Mouse (Mus musculus) embryo, embryonic 11 days (tissue): ENCODE results near the gene Sept1.
"Not testable (repeated sequence)": the region's sequence is repeated elsewhere in the genome, so short reads cannot be mapped to it uniquely, and the experiment has no call there.

Experiments used
- DNase-seq: peaks from one replicate; pipeline ENCODE4 v3.0.0-alpha.2; 2015

Gene Sept1

DNA sequence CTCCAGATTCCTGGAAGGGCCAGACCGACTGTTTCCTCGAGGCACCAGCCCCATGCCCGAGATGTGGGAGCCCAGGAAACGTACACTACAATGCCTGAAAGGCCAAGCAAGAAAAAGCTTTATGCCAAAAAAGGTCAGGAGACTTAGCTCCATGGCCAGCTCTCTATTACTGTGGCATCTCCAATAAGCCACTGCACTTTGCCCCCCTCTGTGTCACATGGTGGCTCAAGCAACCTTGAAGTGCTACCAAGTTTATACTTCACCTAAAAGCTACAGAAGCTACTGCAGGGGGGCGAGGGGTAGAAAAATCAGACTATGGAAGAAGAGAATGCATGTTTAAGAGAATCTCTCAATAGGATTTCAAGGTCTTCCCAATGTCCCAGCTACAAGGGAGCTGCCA, 39.9 kb downstream of the Sept1 start:
- DNase-seq, result no peak

- no peak for DNase-seq
Observed at GRCm38 (mm10) chr7:127190672-127191071, 42.3 kb downstream of the Sept1 start.

GRCm38 (mm10) chr7:127188305-127189276, 44.3 kb downstream of the Sept1 start:
- DNase-seq, result no peak

GRCm38 (mm10) chr7:127187351-127187750, 45.6 kb downstream of the Sept1 start:
- DNase-seq, result no peak

GRCm38 (mm10) chr7:127185601-127186000, 47.3 kb downstream of the Sept1 start:
- DNase-seq, result peak; percentile 54

DNA sequence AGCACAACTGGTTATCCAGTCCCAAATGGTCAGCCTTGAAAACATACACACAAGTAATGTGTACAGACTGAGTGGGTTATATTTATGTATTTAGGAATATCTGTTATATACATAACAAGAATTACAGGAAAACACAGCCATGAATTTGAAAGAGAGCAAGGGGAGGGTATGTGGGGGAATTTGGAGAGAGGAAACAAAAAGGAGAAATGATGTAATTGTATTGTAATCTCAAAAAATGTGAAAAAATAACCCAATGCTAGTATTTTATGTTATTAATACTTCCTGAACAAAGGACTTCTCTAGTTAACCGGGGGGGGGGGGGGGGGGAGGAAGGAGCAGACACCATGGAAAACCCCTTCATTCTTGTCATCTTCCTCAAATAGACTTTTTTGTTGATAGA, 48.2 kb downstream of the Sept1 start:
- no peak for DNase-seq

GRCm38 (mm10) chr7:127183828-127184227, 49.1 kb downstream of the Sept1 start:
- no peak for DNase-seq

DNA sequence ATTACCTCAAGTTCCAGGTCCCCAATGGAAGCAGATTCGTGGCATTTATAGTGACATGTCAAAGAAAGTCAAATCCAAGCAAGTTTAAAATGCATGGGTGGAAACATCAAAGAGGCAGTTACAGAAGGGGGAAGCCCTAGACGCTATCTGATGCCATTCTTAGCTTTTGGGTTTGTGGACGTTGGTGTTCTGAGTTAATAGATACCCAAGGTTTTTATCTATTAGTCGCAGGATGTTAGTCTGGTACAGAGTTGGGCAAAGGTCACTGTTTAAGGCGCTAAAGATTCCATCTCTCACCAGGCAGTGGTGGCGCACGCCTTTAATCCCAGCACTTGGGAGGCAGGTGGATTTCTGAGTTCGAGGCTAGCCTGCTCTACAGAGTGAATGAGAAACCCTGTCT, 49.6 kb downstream of the Sept1 start:
- DNase-seq, result no peak

GRCm38 (mm10) chr7:127181724-127182123, 51.2 kb downstream of the Sept1 start:
- not testable (repeated sequence) for DNase-seq

DNA sequence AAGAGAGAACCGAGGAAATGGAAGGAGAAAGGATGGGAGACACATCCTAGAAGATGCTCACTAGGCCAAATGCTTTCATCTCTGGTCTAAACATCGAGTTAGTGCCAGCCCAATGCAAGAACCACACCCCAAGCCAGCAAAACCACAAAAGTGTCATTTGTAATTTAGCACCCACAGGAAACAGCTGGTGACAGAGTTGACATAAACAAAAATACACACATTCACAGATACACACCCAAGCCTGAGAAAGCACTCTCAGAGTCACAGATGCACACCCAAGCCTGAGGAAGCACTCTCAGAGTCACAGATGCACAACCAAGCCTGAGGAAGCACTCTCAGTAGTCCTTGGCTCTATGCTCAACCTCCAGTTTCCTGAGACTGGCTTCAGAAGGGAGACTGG, 52.1 kb downstream of the Sept1 start:
- DNase-seq, result no peak

- DNase-seq, result no peak
Observed at GRCm38 (mm10) chr7:127176937-127177336, 56.0 kb downstream of the Sept1 start.

- no peak for DNase-seq
Observed at GRCm38 (mm10) chr7:127166501-127166900, 66.4 kb downstream of the Sept1 start.

DNA sequence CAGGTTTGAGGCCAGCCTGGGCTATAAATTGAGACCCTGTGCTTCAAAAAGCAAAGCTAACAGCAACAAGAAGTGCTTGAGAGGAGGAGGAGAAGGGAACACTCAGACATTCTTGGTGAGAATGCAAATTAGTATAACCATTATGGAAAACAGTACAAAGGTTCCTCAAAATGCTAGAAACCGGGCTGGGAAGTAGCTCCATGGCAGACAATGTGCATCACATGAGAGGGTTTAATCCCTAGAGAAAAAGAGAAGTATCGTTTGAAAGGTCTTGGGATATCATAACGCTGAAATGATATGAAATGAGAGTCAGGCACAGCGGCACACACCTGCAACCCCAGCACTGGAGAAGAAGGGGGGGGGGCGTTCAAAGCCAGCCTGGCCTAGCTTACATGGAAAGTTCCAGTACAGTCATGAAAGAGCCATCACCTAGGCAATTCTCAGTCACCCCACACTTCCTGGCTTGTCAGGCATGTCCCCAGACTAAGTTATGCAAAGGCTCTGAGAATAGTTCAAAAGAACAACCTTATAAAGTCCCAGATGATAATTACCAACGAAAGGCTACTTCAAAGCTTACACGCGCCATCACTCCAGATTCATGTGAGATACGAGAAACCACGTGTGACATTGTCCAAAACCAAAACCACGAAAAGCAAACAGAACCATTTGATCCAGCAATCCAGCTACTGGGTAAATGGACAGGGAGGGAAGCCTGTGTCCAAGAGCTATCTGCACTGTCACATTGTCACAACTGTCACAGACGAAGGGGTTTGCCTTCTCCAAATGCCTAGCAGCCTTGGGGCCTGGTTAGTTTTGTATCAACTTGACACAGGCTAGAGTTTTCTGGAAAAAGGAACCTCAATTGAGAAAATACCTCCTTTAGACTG, 67.1 kb downstream of the Sept1 start:
- DNase-seq, result no peak
